Mouse (Mus musculus): ENCODE measurements at regions not wholly inside any gene's neighbourhood (a gene's known extent, or its start where the extent isn't known, plus 50 kb on each side); places are given as distances from the start of the nearest gene placed in this dataset.

- TF ChIP-seq CTCF (IDR thresholded peaks at IDR 0.05) (no peak), EP300 (IDR thresholded peaks at IDR 0.05) (no peak)
- H3K27ac ChIP-seq (ENCODE audit: low read length) = no peak overlapping the region
- no peaks in the 10 kb centered on the region for H3K27me3 ChIP-seq (replicated peaks; ENCODE audit: insufficient read depth, low read length)
- no peaks in the 10 kb centered on the region for H3K4me1 ChIP-seq (ENCODE audit: insufficient read depth, low read depth, low read length)
- no peak overlapping the region for H3K4me2 ChIP-seq (replicated peaks; ENCODE audit: low read depth, low read length)
- 76% methylated on average over 6 of the region's 6 CpGs for WGBS
- no peaks in the 10 kb centered on the region for H3K9me3 ChIP-seq (ENCODE audit: low read length)
- H3K36me3 ChIP-seq (ENCODE audit: insufficient read depth, low read length) = no peaks in the 10 kb centered on the region
- no peak overlapping the region for H3K9ac ChIP-seq (replicated peaks; ENCODE audit: low read depth)
- DNase-seq (ENCODE audit: low spot score) (no peak), ATAC-seq (no peak)
- H3K4me3 ChIP-seq (ENCODE audit: low read depth, low read length) = no peak overlapping the region
These were observed 1694.8 kb upstream of the Cntnap5a start for GRCm38 (mm10) chr1:113989676-113990296.

GRCm38 (mm10) chr1:113992488-113992887, 1692.1 kb upstream of the Cntnap5a start:
- ATAC-seq = no peak
- no peak overlapping the region for H3K4me2 ChIP-seq (replicated peaks; ENCODE audit: low read depth, low read length)
- 58% methylated on average over 2 of the region's 2 CpGs for WGBS

GRCm38 (mm10) chr1:114037877-114038276, 1646.7 kb upstream of the Cntnap5a start:
- H3K4me2 ChIP-seq (replicated peaks; ENCODE audit: low read depth, low read length) = no peak overlapping the region
- H3K27me3 ChIP-seq (replicated peaks; ENCODE audit: insufficient read depth, low read length) = no peaks in the 10 kb centered on the region
- ATAC-seq (no peak), DNase-seq (ENCODE audit: low spot score) (no peak)
- no peaks in the 10 kb centered on the region for H3K4me1 ChIP-seq (ENCODE audit: insufficient read depth, low read depth, low read length)
- H3K9ac ChIP-seq (replicated peaks; ENCODE audit: low read depth) = no peak overlapping the region
- no peaks in the 10 kb centered on the region for H3K9me3 ChIP-seq (ENCODE audit: low read length)
- TF ChIP-seq EP300 (IDR thresholded peaks at IDR 0.05) (no peak), CTCF (IDR thresholded peaks at IDR 0.05) (no peak)
- H3K4me3 ChIP-seq (ENCODE audit: low read depth, low read length) = no peak overlapping the region
- no peaks in the 10 kb centered on the region for H3K36me3 ChIP-seq (ENCODE audit: insufficient read depth, low read length)
- no peak overlapping the region for H3K27ac ChIP-seq (ENCODE audit: low read length)

More at GRCm38 (mm10) chr1:113992488-113992887, 1692.1 kb upstream of the Cntnap5a start:
- Histone ChIP-seq H3K9ac (replicated peaks; ENCODE audit: low read depth) (no peak overlapping the region), H3K9me3 (ENCODE audit: low read length) (no peaks in the 10 kb centered on the region), H3K4me1 (ENCODE audit: insufficient read depth, low read depth, low read length) (no peaks in the 10 kb centered on the region), H3K4me3 (ENCODE audit: low read depth, low read length) (no peak overlapping the region), H3K36me3 (ENCODE audit: insufficient read depth, low read length) (no peaks in the 10 kb centered on the region), H3K27ac (ENCODE audit: low read length) (no peak overlapping the region), H3K27me3 (replicated peaks; ENCODE audit: insufficient read depth, low read length) (no peaks in the 10 kb centered on the region)
- no peak for DNase-seq (ENCODE audit: low spot score)
- TF ChIP-seq CTCF (IDR thresholded peaks at IDR 0.05) = no peak
- TF ChIP-seq EP300 (IDR thresholded peaks at IDR 0.05) = no peak

- 33% methylated on average over 1 of the region's 1 CpGs for WGBS
- peak; percentile 7 for DNase-seq (ENCODE audit: low spot score)
- TF ChIP-seq CTCF (IDR thresholded peaks at IDR 0.05) = no peak
These were observed 1645.2 kb upstream of the Cntnap5a start for GRCm38 (mm10) chr1:114039383-114039782.

GRCm38 (mm10) chr1:114063097-114063496, 1621.5 kb upstream of the Cntnap5a start:
- Histone ChIP-seq H3K36me3 (ENCODE audit: insufficient read depth, low read length) (no peaks in the 10 kb centered on the region), H3K4me3 (ENCODE audit: low read depth, low read length) (no peak overlapping the region), H3K27ac (ENCODE audit: low read length) (no peak overlapping the region), H3K27me3 (replicated peaks; ENCODE audit: insufficient read depth, low read length) (no peaks in the 10 kb centered on the region), H3K9ac (replicated peaks; ENCODE audit: low read depth) (no peak overlapping the region), H3K4me1 (ENCODE audit: insufficient read depth, low read depth, low read length) (no peaks in the 10 kb centered on the region), H3K4me2 (replicated peaks; ENCODE audit: low read depth, low read length) (no peak overlapping the region), H3K9me3 (ENCODE audit: low read length) (no peaks in the 10 kb centered on the region)
- 76% methylated on average over 2 of the region's 2 CpGs for WGBS
- TF ChIP-seq EP300 (IDR thresholded peaks at IDR 0.05) (no peak), CTCF (IDR thresholded peaks at IDR 0.05) (no peak)
- DNase-seq (ENCODE audit: low spot score) (no peak), ATAC-seq (no peak)

More at GRCm38 (mm10) chr1:114039383-114039782, 1645.2 kb upstream of the Cntnap5a start:
- no peaks in the 10 kb centered on the region for H3K9me3 ChIP-seq (ENCODE audit: low read length)
- H3K4me1 ChIP-seq (ENCODE audit: insufficient read depth, low read depth, low read length) = no peaks in the 10 kb centered on the region
- no peaks in the 10 kb centered on the region for H3K36me3 ChIP-seq (ENCODE audit: insufficient read depth, low read length)
- no peaks in the 10 kb centered on the region for H3K27me3 ChIP-seq (replicated peaks; ENCODE audit: insufficient read depth, low read length)
- H3K9ac ChIP-seq (replicated peaks; ENCODE audit: low read depth) = no peak overlapping the region
- H3K4me2 ChIP-seq (replicated peaks; ENCODE audit: low read depth, low read length) = no peak overlapping the region
- no peak overlapping the region for H3K4me3 ChIP-seq (ENCODE audit: low read depth, low read length)
- ATAC-seq = no peak
- H3K27ac ChIP-seq (ENCODE audit: low read length) = no peak overlapping the region

- no peak overlapping the region for H3K9ac ChIP-seq (replicated peaks; ENCODE audit: low read depth)
- H3K27me3 ChIP-seq (replicated peaks; ENCODE audit: insufficient read depth, low read length) = no peaks in the 10 kb centered on the region
- H3K36me3 ChIP-seq (ENCODE audit: insufficient read depth, low read length) = no peaks in the 10 kb centered on the region
- DNase-seq (ENCODE audit: low spot score) (no peak), ATAC-seq (no peak)
- no peak overlapping the region for H3K4me2 ChIP-seq (replicated peaks; ENCODE audit: low read depth, low read length)
- no peak overlapping the region for H3K27ac ChIP-seq (ENCODE audit: low read length)
- no peaks in the 10 kb centered on the region for H3K4me1 ChIP-seq (ENCODE audit: insufficient read depth, low read depth, low read length)
- TF ChIP-seq CTCF (IDR thresholded peaks at IDR 0.05) (no peak), EP300 (IDR thresholded peaks at IDR 0.05) (no peak)
- H3K4me3 ChIP-seq (ENCODE audit: low read depth, low read length) = no peak overlapping the region
- no peaks in the 10 kb centered on the region for H3K9me3 ChIP-seq (ENCODE audit: low read length)
These were observed 1610.0 kb upstream of the Cntnap5a start for GRCm38 (mm10) chr1:114074506-114074905.

Data from lung, postnatal 0 days (tissue).